Mouse (Mus musculus): ENCODE data around the gene Crtc3. TPM values are rescaled to one million over a fixed set of nuclear protein-coding genes. Genes with fewer than 3 reads are reported as not detected.

The Crtc3 gene
- polyA plus RNA-seq, 1 experiment from 2014 or later = 14.0 TPM

Other genes with a start within 250 kb of the Crtc3 start
- 7.5 and 12.9 TPM in 2 replicates for gene Blm, start 153.8 kb downstream of the Crtc3 start, polyA plus RNA-seq (2014; fragmentation: Nextera tagmentation; extraction: Ambion mirVana)
- gene Iqgap1, start 137.1 kb upstream of the Crtc3 start, polyA plus RNA-seq (2014; fragmentation: Nextera tagmentation; extraction: Ambion mirVana) = 14.0 and 22.3 TPM in 2 replicates
- gene Zscan2, start 172.0 kb upstream of the Crtc3 start, polyA plus RNA-seq (2014; fragmentation: Nextera tagmentation; extraction: Ambion mirVana) = 5.8 and 7.1 TPM in 2 replicates
- gene Wdr73, start 212.4 kb upstream of the Crtc3 start, polyA plus RNA-seq (2014; fragmentation: Nextera tagmentation; extraction: Ambion mirVana) = 32.8 and 36.1 TPM in 2 replicates
- gene Nmb, start 216.2 kb upstream of the Crtc3 start, polyA plus RNA-seq (2014; fragmentation: Nextera tagmentation; extraction: Ambion mirVana) = 8.5 and 9.0 TPM in 2 replicates